Mouse (Mus musculus): ENCODE data around the gene Tas2r143. TPM values are rescaled to one million over a fixed set of nuclear protein-coding genes. Genes with fewer than 3 reads are reported as not detected.

Gene Tas2r143
- polyA plus RNA-seq, 1 experiment = 0.10 TPM

Other genes starting within 250 kb of the Tas2r143 start
- not detected in 2 replicates for gene Tas2r144, start 184.9 kb upstream of the Tas2r143 start, polyA plus RNA-seq (2012; rRNA removed)
- gene Gstk1, start 154.3 kb upstream of the Tas2r143 start, polyA plus RNA-seq (2012; rRNA removed) = 20.4 and 36.1 TPM in 2 replicates
- 20.6 and 34.9 TPM in 2 replicates for gene Tmem139, start 138.3 kb upstream of the Tas2r143 start, polyA plus RNA-seq (2012; rRNA removed)
- 26.2 and 47.8 TPM in 2 replicates for gene Casp2, start 135.3 kb upstream of the Tas2r143 start, polyA plus RNA-seq (2012; rRNA removed)
- gene Clcn1, start 113.6 kb upstream of the Tas2r143 start, polyA plus RNA-seq (2012; rRNA removed) = 0.31 and 0.51 TPM in 2 replicates
- gene Fam131b, start 75.6 kb upstream of the Tas2r143 start, polyA plus RNA-seq (2012; rRNA removed) = 0.18 and 0.27 TPM in 2 replicates
- 109 and 128 TPM in 2 replicates for gene Zyx, start 50.6 kb upstream of the Tas2r143 start, polyA plus RNA-seq (2012; rRNA removed)
- 26.0 and 55.4 TPM in 2 replicates for gene Epha1, start 27.0 kb upstream of the Tas2r143 start, polyA plus RNA-seq (2012; rRNA removed)
- gene Tas2r135, start 5.2 kb downstream of the Tas2r143 start, polyA plus RNA-seq (2012; rRNA removed) = not detected in 2 replicates
- gene Tas2r126, start 34.3 kb downstream of the Tas2r143 start, polyA plus RNA-seq (2012; rRNA removed) = not detected in 2 replicates
- not detected in 2 replicates for gene Olfr458, start 65.0 kb downstream of the Tas2r143 start, polyA plus RNA-seq (2012; rRNA removed)
- not detected in 2 replicates for gene Olfr457, start 76.1 kb downstream of the Tas2r143 start, polyA plus RNA-seq (2012; rRNA removed)
- not detected in 2 replicates for gene Olfr456, start 87.0 kb downstream of the Tas2r143 start, polyA plus RNA-seq (2012; rRNA removed)
- not detected in 2 replicates for gene Olfr455, start 147.3 kb downstream of the Tas2r143 start, polyA plus RNA-seq (2012; rRNA removed)
- gene Tcaf3, start 197.5 kb downstream of the Tas2r143 start, polyA plus RNA-seq (2012; rRNA removed) = not detected in 2 replicates
- gene Tcaf2, start 245.0 kb downstream of the Tas2r143 start, polyA plus RNA-seq (2012; rRNA removed) = 1.2 and 2.8 TPM in 2 replicates

Measured in large intestine, adult 2 months (tissue).